Mouse (Mus musculus): Measurements from ENCODE around the gene Rhd.

- no peak for TF ChIP-seq CTCF (IDR thresholded peaks at IDR 0.05; ENCODE audit: low read depth, low read length)
- peak; percentile 93 for TF ChIP-seq POLR2AphosphoS5 (IDR thresholded peaks at IDR 0.05; ENCODE audit: insufficient replicate concordance, low read depth, low read length)
- no peak for TF ChIP-seq GATA1 (IDR thresholded peaks at IDR 0.05; ENCODE audit: borderline replicate concordance, low read length)
Observed at GRCm38 (mm10) chr4:134929536-134929935, 65.2 kb downstream of the Rhd start.

All from G1E (cell line).